Mouse (Mus musculus) liver, embryonic 14.5 days (tissue): ENCODE data around the gene Krtap4-7.

ENCODE experiments used
- CTCF ChIP-seq: IDR thresholded peaks from 2 replicates; pipeline ENCODE4 v1.5.1; 2016; ENCODE audit warnings: antibody characterized with exemption, low read depth, control low read depth
- EP300 ChIP-seq: IDR thresholded peaks from 2 replicates; pipeline ENCODE4 v1.6.1; 2016; ENCODE audit warnings: antibody characterized with exemption, low read depth

- no peak for TF ChIP-seq CTCF
- TF ChIP-seq EP300, result no peak
These were observed 15.4 kb upstream of the Krtap4-7 start for GRCm38 (mm10) chr11:99659256-99659655.
